Mouse (Mus musculus) myocyte (in vitro differentiated cells): ENCODE data around the gene Nsg1.

Experiments used
- CEBPB ChIP-seq: IDR thresholded peaks from 2 replicates; pipeline ENCODE4 v1.6.1; 2011; ENCODE audit warnings: mild to moderate bottlenecking, moderate library complexity; ENCODE audit not compliant: poor library complexity, insufficient read depth, severe bottlenecking
- E2F4 ChIP-seq: IDR thresholded peaks from one replicate; pipeline ENCODE4 v1.6.1; 2011; ENCODE audit warnings: mild to moderate bottlenecking, control low read depth, moderate library complexity; ENCODE audit not compliant: insufficient read depth
- MAX ChIP-seq: IDR thresholded peaks from one replicate; pipeline ENCODE4 v1.6.1; 2011; ENCODE audit warnings: low read depth, mild to moderate bottlenecking, control low read depth
- MYOD1 ChIP-seq, 3 experiments: IDR thresholded peaks; one replicate each; pipeline ENCODE4 v1.6.1; 2011; ENCODE audit warnings: control low read depth in 2 of 3, low read depth in 2 of 3, mild to moderate bottlenecking in 2 of 3, moderate library complexity in 1 of 3; ENCODE audit not compliant: insufficient read length in 2 of 3, control insufficient read depth in 1 of 3
- MYOG ChIP-seq, 3 experiments: IDR thresholded peaks; one replicate each; pipeline ENCODE4 v1.6.1; 2011; ENCODE audit warnings: control low read depth in 2 of 3, low read depth in 2 of 3, mild to moderate bottlenecking in 2 of 3; ENCODE audit not compliant: insufficient read length in 2 of 3, control insufficient read depth in 1 of 3, insufficient read depth in 1 of 3
- POLR2A ChIP-seq: IDR thresholded peaks from one replicate; pipeline ENCODE4 v1.6.1; 2011; ENCODE audit warnings: low read depth, mild to moderate bottlenecking, control low read depth, moderate library complexity; ENCODE audit not compliant: insufficient read length
- POLR2AphosphoS2 ChIP-seq: IDR thresholded peaks from one replicate; pipeline ENCODE4 v1.6.1; 2011; ENCODE audit warnings: low read depth, control low read depth; ENCODE audit not compliant: insufficient read length
- REST ChIP-seq: IDR thresholded peaks from one replicate; pipeline ENCODE4 v1.6.1; 2011; ENCODE audit warnings: mild to moderate bottlenecking, control low read depth, moderate library complexity; ENCODE audit not compliant: insufficient read depth, insufficient read length
- SRF ChIP-seq: IDR thresholded peaks from one replicate; pipeline ENCODE4 v1.6.1; 2011; ENCODE audit warnings: low read depth; ENCODE audit not compliant: control insufficient read depth, insufficient read length
- TCF12 ChIP-seq: IDR thresholded peaks from one replicate; pipeline ENCODE4 v1.6.1; 2011; ENCODE audit warnings: mild to moderate bottlenecking, control low read depth; ENCODE audit not compliant: poor library complexity, insufficient read depth, severe bottlenecking
- USF1 ChIP-seq: IDR thresholded peaks from one replicate; pipeline ENCODE4 v1.6.1; 2011; ENCODE audit warnings: low read depth, mild to moderate bottlenecking, control low read depth, moderate library complexity

GRCm38 (mm10) chr5:38146524-38146923 lies 13.2 kb downstream of the Nsg1 start:
- no peak for TF ChIP-seq POLR2A
- no peak for TF ChIP-seq CEBPB
- TF ChIP-seq USF1: no peak
- TF ChIP-seq E2F4: no peak
- TF ChIP-seq MAX: no peak
- TF ChIP-seq TCF12: no peak
- TF ChIP-seq POLR2AphosphoS2: no peak
- TF ChIP-seq MYOG (IDR thresholded peaks at IDR 0.05; ENCODE audit: control insufficient read depth in 1 of 3, insufficient read depth in 1 of 3, insufficient read length in 2 of 3, low read depth in 2 of 3): no peak
- no peak for TF ChIP-seq MYOD1 (IDR thresholded peaks at IDR 0.05; ENCODE audit: control insufficient read depth in 1 of 3, insufficient read length in 2 of 3, low read depth in 2 of 3)
- TF ChIP-seq SRF: no peak
- TF ChIP-seq REST: no peak
